Mouse (Mus musculus) spleen, adult 2 months (tissue): ENCODE measurements around the gene Mpo.

Experiments used
- CTCF ChIP-seq: fragments of 200-500 bp; IDR thresholded peaks from 2 replicates; pipeline ENCODE4 v1.5.1; 2011; ENCODE audit warnings: mild to moderate bottlenecking, inconsistent platforms; ENCODE audit not compliant: insufficient read depth, insufficient read length, insufficient replicate concordance; ENCODE audit errors: extremely low read depth
- POLR2A ChIP-seq: fragments of 200-500 bp; IDR thresholded peaks from 2 replicates; pipeline ENCODE4 v1.6.1; 2011; ENCODE audit warnings: low read depth, low read length, inconsistent platforms

DNA sequence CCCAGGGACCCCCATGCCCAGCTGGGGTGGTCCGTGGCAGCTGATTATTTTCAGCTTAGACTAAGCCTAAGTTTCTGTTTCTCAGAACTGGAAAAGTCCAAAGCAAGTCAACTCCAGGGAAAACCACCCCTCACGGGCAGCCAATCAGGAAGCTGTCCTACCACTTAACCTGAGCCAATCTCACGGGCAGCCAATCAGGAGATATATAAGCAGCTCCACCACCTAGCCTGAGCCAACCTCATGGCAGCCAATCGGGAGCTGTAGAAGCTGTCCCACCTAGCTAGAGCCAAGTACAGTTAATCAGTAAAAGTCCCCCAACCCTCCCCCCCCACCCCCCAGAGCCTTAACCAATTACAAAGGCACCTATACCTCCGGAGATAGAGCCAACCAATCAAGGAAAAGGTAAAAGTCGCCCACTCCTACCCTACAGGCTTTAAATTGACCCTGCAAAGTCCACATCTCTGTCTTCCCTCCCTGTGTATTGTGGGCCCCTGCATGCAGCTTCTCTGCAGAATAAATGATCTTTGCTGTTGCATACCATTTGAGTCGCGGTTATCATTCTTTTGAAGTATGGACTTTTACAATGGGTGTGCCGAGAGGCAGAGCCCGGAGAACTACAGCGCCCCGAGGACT, 53.7 kb downstream of the Mpo start:
- TF ChIP-seq POLR2A, result no peak
- TF ChIP-seq CTCF, result no peak
